Mouse (Mus musculus): ENCODE measurements around the gene 9330159F19Rik.

GRCm38 (mm10) chr10:29196811-29197210 is 14.6 kb upstream of the 9330159F19Rik start:
- TF ChIP-seq CTCF (IDR thresholded peaks at IDR 0.05; ENCODE audit: low read depth, low read length) (no peak), TAL1 (conservative IDR thresholded peaks at IDR 0.05; ENCODE audit: low read depth, low read length) (no peak), POLR2AphosphoS5 (IDR thresholded peaks at IDR 0.05; ENCODE audit: insufficient replicate concordance, low read depth, low read length) (no peak), GATA1 (IDR thresholded peaks at IDR 0.05; ENCODE audit: borderline replicate concordance, low read length) (no peak), GATA2 (IDR thresholded peaks at IDR 0.05; ENCODE audit: borderline replicate concordance, low read depth, low read length) (no peak)
